Mouse (Mus musculus) kidney, postnatal 0 days (tissue): ENCODE measurements around the gene Tmprss6. TPM values are rescaled to one million over a fixed set of nuclear protein-coding genes. Genes with fewer than 3 reads are reported as not detected.
A peak's percentile ranks its signal among the peaks of the same experiment; 100 is the strongest.

Source experiments
- ATAC-seq: fragments of 200-750 bp; cut with Nextera tagmentation; replicated peaks from 2 replicates; pipeline ENCODE4 v1.8.0; 2017; ENCODE audit warnings: low read depth, moderate number of reproducible peaks, moderate TSS enrichment, moderate library complexity; ENCODE audit not compliant: low FRiP score
- DNase-seq: peaks from one replicate; pipeline ENCODE4 v3.0.0-alpha.2; 2016; ENCODE audit warnings: low spot score
- H3K27ac ChIP-seq: fragments of 300-500 bp; sonication (generic); 2 replicates; pipeline ENCODE4 v1.5.1; 2014; ENCODE audit warnings: mild to moderate bottlenecking
- H3K27me3 ChIP-seq: fragments of 300-500 bp; sonication (generic); 2 replicates; pipeline ENCODE4 v1.6.1; 2014; ENCODE audit warnings: low read length, mixed read lengths; ENCODE audit not compliant: insufficient read depth
- H3K36me3 ChIP-seq: fragments of 300-500 bp; sonication (generic); 2 replicates; pipeline ENCODE4 v1.6.1; 2014; ENCODE audit warnings: low read length, mixed read lengths; ENCODE audit not compliant: insufficient read depth
- H3K4me1 ChIP-seq: fragments of 300-500 bp; sonication (generic); replicated peaks from 2 replicates; pipeline ENCODE4 v1.6.1; 2014; ENCODE audit warnings: antibody characterized with exemption, low read length, mixed read lengths; ENCODE audit not compliant: insufficient read depth
- H3K4me2 ChIP-seq: fragments of 300-500 bp; sonication (generic); 2 replicates; pipeline ENCODE4 v1.6.1; 2014; ENCODE audit warnings: mild to moderate bottlenecking, low read length, moderate library complexity, mixed read lengths
- H3K4me3 ChIP-seq: fragments of 300-500 bp; sonication (generic); replicated peaks from 2 replicates; pipeline ENCODE4 v1.5.1; 2014; ENCODE audit warnings: low read depth, low read length
- H3K9ac ChIP-seq: fragments of 300-500 bp; sonication (generic); 2 replicates; pipeline ENCODE4 v1.6.1; 2014; ENCODE audit warnings: low read depth, low read length
- H3K9me3 ChIP-seq: fragments of 300-500 bp; sonication (generic); replicated peaks from 2 replicates; pipeline ENCODE4 v1.6.1; 2016; ENCODE audit warnings: low read length, inconsistent platforms, mixed read lengths
- CTCF ChIP-seq: IDR thresholded peaks from 2 replicates; pipeline ENCODE4 v1.5.1; 2016; ENCODE audit warnings: antibody characterized with exemption, low read depth, mild to moderate bottlenecking, moderate library complexity
- WGBS: fragments of 180-500 bp; shearing (Covaris S2); extraction: QIAGEN DNeasy Blood & Tissue Kit; methylation state at CpG from one replicate; pipeline ENCODE4 v1.1.7; 2014; 5-methylcytosine and 5-hydroxymethylcytosine counted together
- polyA plus RNA-seq: library from polyadenylated mRNA; unstranded; fragments of >200 nt; fragmentation: Nextera tagmentation; extraction: Ambion mirVana; gene quantifications from 2 replicates; pipeline ENCODE4 v1.2.1, GENCODE M21; 2015

Tmprss6 gene
- polyA plus RNA-seq, 1 experiment from 2014 or later: 0.24 TPM

GRCm38 (mm10) chr15:78447121-78447520 is 21.3 kb downstream of the Tmprss6 start:
- 33% methylated on average over 7 of the region's 7 CpGs for WGBS
- no peaks in the 10 kb centered on the region for H3K36me3 ChIP-seq
- ATAC-seq: no peak
- peak overlapping the region; percentile 32; the same call in 1 of the 2 replicates for H3K9ac ChIP-seq
- no peak overlapping the region for H3K4me3 ChIP-seq
- no peak for DNase-seq
- TF ChIP-seq CTCF: no peak
- H3K4me2 ChIP-seq: no peak overlapping the region
- H3K4me1 ChIP-seq: no peaks in the 10 kb centered on the region
- H3K27ac ChIP-seq: no peak overlapping the region
- H3K27me3 ChIP-seq: no peaks in the 10 kb centered on the region
- H3K9me3 ChIP-seq: no peaks in the 10 kb centered on the region

GRCm38 (mm10) chr15:78443857-78444256 is 24.6 kb downstream of the Tmprss6 start:
- DNase-seq: no peak
- H3K27me3 ChIP-seq: no peaks in the 10 kb centered on the region
- no peaks in the 10 kb centered on the region for H3K4me1 ChIP-seq
- ATAC-seq: no peak
- H3K4me2 ChIP-seq: no peak overlapping the region
- TF ChIP-seq CTCF: no peak
- WGBS: 34% methylated on average over 6 of the region's 6 CpGs
- H3K36me3 ChIP-seq: no peaks in the 10 kb centered on the region
- no peak overlapping the region for H3K27ac ChIP-seq
- no peaks in the 10 kb centered on the region for H3K9me3 ChIP-seq
- no peak overlapping the region for H3K4me3 ChIP-seq
- no peak overlapping the region for H3K9ac ChIP-seq

GRCm38 (mm10) chr15:78442231-78442630 is 26.2 kb downstream of the Tmprss6 start:
- H3K36me3 ChIP-seq: no peaks in the 10 kb centered on the region
- H3K9ac ChIP-seq: no peak overlapping the region
- DNase-seq (no peak), ATAC-seq (no peak)
- TF ChIP-seq CTCF: no peak
- H3K4me1 ChIP-seq: peaks cover 4% of the 10 kb centered on the region; the same call in 1 of the 2 replicates
- no peak overlapping the region for H3K4me3 ChIP-seq
- H3K27me3 ChIP-seq: no peaks in the 10 kb centered on the region
- no peaks in the 10 kb centered on the region for H3K9me3 ChIP-seq
- H3K4me2 ChIP-seq: no peak overlapping the region
- no peak overlapping the region for H3K27ac ChIP-seq
- WGBS: 91% methylated on average over 19 of the region's 19 CpGs

- no peaks in the 10 kb centered on the region for H3K27me3 ChIP-seq
- no peak overlapping the region for H3K27ac ChIP-seq
- H3K36me3 ChIP-seq: 0 out of 2 replicates have a peak, but pooled peaks cover 5% of the 10 kb centered on the region
- ATAC-seq: no peak
- DNase-seq: no peak
- 70% methylated on average over 9 of the region's 9 CpGs for WGBS
- H3K4me2 ChIP-seq: no peak overlapping the region
- H3K4me3 ChIP-seq: no peak overlapping the region
- H3K9ac ChIP-seq: no peak overlapping the region
- peaks cover 15% of the 10 kb centered on the region for H3K4me1 ChIP-seq
- H3K9me3 ChIP-seq: no peaks in the 10 kb centered on the region
- no peak for TF ChIP-seq CTCF
Measured at GRCm38 (mm10) chr15:78438973-78439372, 29.5 kb downstream of the Tmprss6 start.

- Histone ChIP-seq H3K27ac (no peak overlapping the region), H3K4me3 (no peak overlapping the region), H3K4me1 (peaks cover 15% of the 10 kb centered on the region), H3K27me3 (no peaks in the 10 kb centered on the region), H3K36me3 (0 out of 2 replicates have a peak, but pooled peaks cover 8% of the 10 kb centered on the region), H3K9me3 (no peaks in the 10 kb centered on the region), H3K9ac (no peak overlapping the region), H3K4me2 (no peak overlapping the region)
- TF ChIP-seq CTCF: no peak
- DNase-seq (no peak), ATAC-seq (no peak)
- WGBS: 52% methylated on average over 8 of the region's 8 CpGs
Measured at GRCm38 (mm10) chr15:78438505-78438904, 29.9 kb downstream of the Tmprss6 start.

GRCm38 (mm10) chr15:78438018-78438394 is 30.4 kb downstream of the Tmprss6 start:
- H3K27me3 ChIP-seq: no peaks in the 10 kb centered on the region
- H3K4me2 ChIP-seq: no peak overlapping the region
- TF ChIP-seq CTCF: no peak
- no peak overlapping the region for H3K9ac ChIP-seq
- no peak overlapping the region for H3K27ac ChIP-seq
- H3K4me3 ChIP-seq: no peak overlapping the region
- no peaks in the 10 kb centered on the region for H3K9me3 ChIP-seq
- 0 out of 2 replicates have a peak, but pooled peaks cover 9% of the 10 kb centered on the region for H3K36me3 ChIP-seq
- 56% methylated on average over 4 of the region's 4 CpGs for WGBS
- no peak for DNase-seq
- H3K4me1 ChIP-seq: peaks cover 15% of the 10 kb centered on the region
- no peak for ATAC-seq
